14 mouse cellular contexts compared by ENCODE assay signal in genomic region chr11:105508660-105509038, GRCm38 (mm10). TPM values are rescaled to one million over a fixed set of nuclear protein-coding genes. Genes with fewer than 3 reads are reported as not detected.
A peak's percentile ranks its signal among the peaks of the same experiment; 100 is the strongest.
DNase-seq lines count a peak whose midpoint lies in the region; ATAC-seq and TF ChIP-seq lines count a peak whose summit lies in the region.
"Had no signal": no experiment of that assay in that cellular context is flagged by ENCODE, and none has a peak within 500 bp of the region (broad histone marks: within the 10 kb centered on the region; RNA-seq: fewer than 3 reads in every experiment).

No protein-coding gene starts in this region.

- no peak; the same call in 1 of the 2 replicates for ATAC-seq in embryonic facial prominence, embryonic 14.5 days (ENCODE audit: low read depth)
- ATAC-seq in hindbrain, embryonic 13.5 days (ENCODE audit: low FRiP score) = peak; percentile 44; the same call in 1 of the 2 replicates
- ATAC-seq in midbrain, embryonic 14.5 days (ENCODE audit: low FRiP score, low TSS enrichment) = peak; percentile 31
- ATAC-seq: intestine, postnatal 0 days had no signal

- no peak for TF ChIP-seq EP300 in heart, adult 2 months (IDR thresholded peaks at IDR 0.05; ENCODE audit: insufficient read depth, low read depth, low read length)

- 60% methylated on average over 7 of the region's 7 CpGs for WGBS in heart, embryonic 10.5 days
- WGBS in heart, adult 2 months = 85% methylated on average over 7 of the region's 7 CpGs
- 66% methylated on average over 7 of the region's 7 CpGs for WGBS in embryonic facial prominence, embryonic 14.5 days
- 40% methylated on average over 7 of the region's 7 CpGs for WGBS in hindbrain, embryonic 13.5 days
- 37% methylated on average over 7 of the region's 7 CpGs for WGBS in midbrain, embryonic 14.5 days

- no peak for TF ChIP-seq CTCF in heart, adult 2 months (IDR thresholded peaks at IDR 0.05)

- intact Hi-C loops in heart, adult 2 months (cut with DNase I) = no loop called here

- H3K4me3 ChIP-seq in heart, embryonic 10.5 days = peak overlapping the region; percentile 31
- H3K4me3 ChIP-seq in heart, adult 2 months = no peak overlapping the region
- H3K4me3 ChIP-seq in embryonic facial prominence, embryonic 14.5 days (ENCODE audit: low read depth, low read length) = no peak overlapping the region
- H3K4me3 ChIP-seq in hindbrain, embryonic 13.5 days = no peak overlapping the region
- H3K4me3 ChIP-seq in midbrain, embryonic 14.5 days (replicated peaks; ENCODE audit: low read depth, low read length) = no peak overlapping the region; the same call in 1 of the 2 replicates
- H3K4me3 ChIP-seq: megakaryocyte, embryonic 14.5 days had no signal

- no peaks in the 10 kb centered on the region for H3K27me3 ChIP-seq in heart, embryonic 10.5 days (ENCODE audit: insufficient read depth, poor library complexity, severe bottlenecking)
- no peaks in the 10 kb centered on the region for H3K27me3 ChIP-seq in heart, adult 2 months (ENCODE audit: control insufficient read depth, insufficient read depth, low read length)
- no peaks in the 10 kb centered on the region for H3K27me3 ChIP-seq in embryonic facial prominence, embryonic 14.5 days (replicated peaks; ENCODE audit: control insufficient read depth, insufficient read depth, low read length)
- H3K27me3 ChIP-seq in hindbrain, embryonic 13.5 days = 0 out of 2 replicates have a peak, but pooled peaks cover 4% of the 10 kb centered on the region
- peaks cover 16% of the 10 kb centered on the region for H3K27me3 ChIP-seq in midbrain, embryonic 14.5 days (ENCODE audit: control insufficient read depth, insufficient read depth, low read length)

- H3K27ac ChIP-seq in heart, embryonic 10.5 days = peak overlapping the region; percentile 76
- no peak overlapping the region for H3K27ac ChIP-seq in heart, adult 2 months
- peak overlapping the region; percentile 46; the same call in 1 of the 2 replicates for H3K27ac ChIP-seq in embryonic facial prominence, embryonic 14.5 days (replicated peaks; ENCODE audit: low read depth, low read length)
- H3K27ac ChIP-seq in hindbrain, embryonic 13.5 days = peak overlapping the region; percentile 92
- H3K27ac ChIP-seq in midbrain, embryonic 14.5 days (replicated peaks; ENCODE audit: low read depth, low read length) = peak overlapping the region; percentile 80
- H3K27ac ChIP-seq: liver, embryonic 14.5 days had no signal

- DNase-seq in heart, embryonic 10.5 days (ENCODE audit: low spot score) = no peak
- DNase-seq in heart, adult 2 months = no peak
- DNase-seq in embryonic facial prominence, embryonic 14.5 days (ENCODE audit: low spot score) = no peak
- DNase-seq in midbrain, embryonic 14.5 days = no peak
- DNase-seq in cerebellum, adult 11 months = no peak
- no peak for DNase-seq in ovary, postnatal 36 days (ENCODE audit: low spot score)
- no peak for DNase-seq in right cerebral cortex, postnatal 25 days
- DNase-seq: gastrocnemius, postnatal 10 days; thymus, postnatal 25 days had no signal

- no peak overlapping the region for H3K9ac ChIP-seq in heart, adult 2 months (ENCODE audit: low read depth, low read length)
- H3K9ac ChIP-seq in embryonic facial prominence, embryonic 14.5 days (ENCODE audit: low read depth, low read length) = no peak overlapping the region
- 0 out of 2 replicates have a peak overlapping the region, but pooled peaks have one; percentile 35 for H3K9ac ChIP-seq in hindbrain, embryonic 13.5 days
- no peak overlapping the region for H3K9ac ChIP-seq in midbrain, embryonic 14.5 days (replicated peaks; ENCODE audit: low read length)
- H3K9ac ChIP-seq: liver, embryonic 14.5 days had no signal

- no peaks in the 10 kb centered on the region for H3K9me3 ChIP-seq in heart, embryonic 10.5 days
- no peaks in the 10 kb centered on the region for H3K9me3 ChIP-seq in embryonic facial prominence, embryonic 14.5 days (ENCODE audit: control insufficient read depth, low read length)
- no peaks in the 10 kb centered on the region for H3K9me3 ChIP-seq in hindbrain, embryonic 13.5 days
- no peaks in the 10 kb centered on the region for H3K9me3 ChIP-seq in midbrain, embryonic 14.5 days (ENCODE audit: control insufficient read depth, low read length)
- H3K9me3 ChIP-seq: G1E; megakaryocyte, embryonic 14.5 days had no signal

- no peak overlapping the region for H3K4me2 ChIP-seq in embryonic facial prominence, embryonic 14.5 days (ENCODE audit: low read depth, low read length)
- H3K4me2 ChIP-seq in hindbrain, embryonic 13.5 days = peak overlapping the region; percentile 37
- peak overlapping the region; percentile 43 for H3K4me2 ChIP-seq in midbrain, embryonic 14.5 days (ENCODE audit: low read length)

- H3K79me2 ChIP-seq in heart, adult 2 months (replicated peaks; ENCODE audit: control insufficient read depth, insufficient read depth, low read length) = no peaks in the 10 kb centered on the region

- no peak for TF ChIP-seq POLR2A in heart, adult 2 months (IDR thresholded peaks at IDR 0.05; ENCODE audit: insufficient read depth, low read depth, low read length)

- H3K4me1 ChIP-seq in heart, embryonic 10.5 days = peaks cover 75% of the 10 kb centered on the region
- peaks cover 6% of the 10 kb centered on the region for H3K4me1 ChIP-seq in heart, adult 2 months (ENCODE audit: control insufficient read depth, insufficient read depth, low read length)
- H3K4me1 ChIP-seq in embryonic facial prominence, embryonic 14.5 days (ENCODE audit: control insufficient read depth, insufficient read depth, low read length) = peaks cover 33% of the 10 kb centered on the region
- peaks cover 56% of the 10 kb centered on the region for H3K4me1 ChIP-seq in hindbrain, embryonic 13.5 days (replicated peaks)
- H3K4me1 ChIP-seq in midbrain, embryonic 14.5 days (ENCODE audit: control insufficient read depth, insufficient read depth, low read length) = peaks cover 33% of the 10 kb centered on the region

- no peaks in the 10 kb centered on the region for H3K36me3 ChIP-seq in heart, embryonic 10.5 days
- no peaks in the 10 kb centered on the region for H3K36me3 ChIP-seq in heart, adult 2 months (ENCODE audit: control insufficient read depth, insufficient read depth, low read length)
- no peaks in the 10 kb centered on the region for H3K36me3 ChIP-seq in embryonic facial prominence, embryonic 14.5 days (ENCODE audit: control insufficient read depth, insufficient read depth, low read length)
- H3K36me3 ChIP-seq in hindbrain, embryonic 13.5 days = no peaks in the 10 kb centered on the region
- no peaks in the 10 kb centered on the region for H3K36me3 ChIP-seq in midbrain, embryonic 14.5 days (ENCODE audit: control insufficient read depth, insufficient read depth, low read length)
- H3K36me3 ChIP-seq: G1E had no signal

RNA-seq across cellular contexts. Expression of gene March10, which starts 52.1 kb away (rescaled TPM):
- 0.23 and 0.40 TPM in 2 replicates for polyA plus RNA-seq in heart, embryonic 10.5 days (2016; fragmentation: Nextera tagmentation; extraction: Ambion mirVana)
- total RNA-seq in heart, adult 2 months (2021) = not detected
- polyA plus RNA-seq in heart, adult 2 months (2012; rRNA removed) = 0.08 and 0.38 TPM in 2 replicates
- polyA plus RNA-seq in embryonic facial prominence, embryonic 14.5 days (2014; fragmentation: Nextera tagmentation; extraction: Ambion mirVana) = 0.13 and 0.36 TPM in 2 replicates
- polyA plus RNA-seq in hindbrain, embryonic 13.5 days (2015; fragmentation: Nextera tagmentation; extraction: Ambion mirVana) = 0.42 and 0.56 TPM in 2 replicates
- 0.21 and 0.22 TPM in 2 replicates for polyA plus RNA-seq in midbrain, embryonic 14.5 days (2014; fragmentation: Nextera tagmentation; extraction: Ambion mirVana)
- total RNA-seq: gastrocnemius, postnatal 10 days had no signal
- polyA plus RNA-seq: G1E; intestine, postnatal 0 days; liver, embryonic 14.5 days had no signal
